Mouse (Mus musculus) hindlimb bud, embryonic 11.5 days (tissue): Measurements from ENCODE around the gene Sycp2.

Experiments used
- DNase-seq: peaks from one replicate; pipeline ENCODE4 v3.0.0-alpha.2; 2012; ENCODE audit warnings: low read depth, low spot score; ENCODE audit errors: extremely low spot score

Sycp2 gene

GRCm38 (mm10) chr2:178304669-178305068 lies 102.8 kb downstream of the Sycp2 start:
- DNase-seq, result no peak

- DNase-seq, result no peak
These were observed 103.3 kb downstream of the Sycp2 start for GRCm38 (mm10) chr2:178304188-178304529.

GRCm38 (mm10) chr2:178303453-178304187 lies 103.9 kb downstream of the Sycp2 start:
- no peak for DNase-seq
